Mouse (Mus musculus) leukemia stem cell, adult 10-12 weeks (primary cell): ENCODE results near the gene Gm28635. TPM values are rescaled to one million over a fixed set of nuclear protein-coding genes. Genes with fewer than 3 reads are reported as not detected.

Experiments
- polyA plus RNA-seq: library from polyadenylated mRNA; stranded (reverse); fragments of >175 nt; gene quantifications from 2 replicates; pipeline ENCODE4 v1.2.3, GENCODE M21; 2012; ENCODE audit warnings: low replicate concordance

The Gm28635 gene
- not detected in 2 replicates for polyA plus RNA-seq

GRCm38 (mm10) chr2:84677968-84678880 is at the start of gene Gm28635, which contains the start of gene Med19:
Gene Gm28635, minus strand, starts transcription at chr2:84678041.
Gene Med19, plus strand, starts transcription at chr2:84678402.

GRCm38 (mm10) chr2:84727172-84727858 is 49.5 kb upstream of the Gm28635 start, which contains the start of gene Clp1:
Gene Clp1, minus strand, starts transcription at chr2:84727350.

GRCm38 (mm10) chr2:84714811-84715561 is 37.1 kb upstream of the Gm28635 start, which contains the start of gene Zdhhc5:
Gene Zdhhc5, minus strand, starts transcription at chr2:84715180.

GRCm38 (mm10) chr2:84679016-84679415 is 1.2 kb upstream of the Gm28635 start, which contains the start of gene Tmx2:
Gene Tmx2, minus strand, starts transcription at chr2:84679140.

GRCm38 (mm10) chr2:84670569-84670933 is 7.3 kb downstream of the Gm28635 start, which contains the start of gene Selenoh:
Gene Selenoh, minus strand, starts transcription at chr2:84670770.

GRCm38 (mm10) chr2:84658806-84659205 is 19.0 kb downstream of the Gm28635 start, which contains the start of gene Btbd18:
Gene Btbd18, plus strand, starts transcription at chr2:84659079.

GRCm38 (mm10) chr2:84650464-84651195 is 27.2 kb downstream of the Gm28635 start, which contains the start of gene Ctnnd1:
Gene Ctnnd1, minus strand, starts transcription at chr2:84650765.

Other genes starting within 250 kb of the Gm28635 start
- gene Tfpi, start 201.3 kb downstream of the Gm28635 start, polyA plus RNA-seq, result 0.81 TPM in 1 of 2 replicates, not detected in the other
- gene Ctnnd1, start 27.3 kb downstream of the Gm28635 start, polyA plus RNA-seq, result 0.83 and 4.1 TPM in 2 replicates
- not detected in 2 replicates for gene Btbd18, start 19.0 kb downstream of the Gm28635 start, polyA plus RNA-seq
- gene Selenoh, start 7.3 kb downstream of the Gm28635 start, polyA plus RNA-seq, result 101 and 122 TPM in 2 replicates
- gene Med19, start 361 bp upstream of the Gm28635 start, polyA plus RNA-seq, result 23.7 and 36.7 TPM in 2 replicates
- gene Tmx2, start 1.1 kb upstream of the Gm28635 start, polyA plus RNA-seq, result 2.7 and 4.2 TPM in 2 replicates
- gene Zdhhc5, start 37.1 kb upstream of the Gm28635 start, polyA plus RNA-seq, result 22.7 and 68.7 TPM in 2 replicates
- gene Clp1, start 49.3 kb upstream of the Gm28635 start, polyA plus RNA-seq, result 0.41 and 0.85 TPM in 2 replicates
- 191 and 216 TPM in 2 replicates for gene Ypel4, start 56.0 kb upstream of the Gm28635 start, polyA plus RNA-seq
- not detected in 2 replicates for gene Gm19426, start 65.6 kb upstream of the Gm28635 start, polyA plus RNA-seq
- 2.8 TPM in 1 of 2 replicates, not detected in the other for gene Serping1, start 97.4 kb upstream of the Gm28635 start, polyA plus RNA-seq
- 3.3 and 20.8 TPM in 2 replicates for gene Ube2l6, start 120.8 kb upstream of the Gm28635 start, polyA plus RNA-seq
- gene Smtnl1, start 144.6 kb upstream of the Gm28635 start, polyA plus RNA-seq, result not detected in 2 replicates
- 2.3 and 7.3 TPM in 2 replicates for gene Timm10, start 149.0 kb upstream of the Gm28635 start, polyA plus RNA-seq
- gene Slc43a1, start 160.8 kb upstream of the Gm28635 start, polyA plus RNA-seq, result 52.4 and 120 TPM in 2 replicates
- gene Rtn4rl2, start 208.7 kb upstream of the Gm28635 start, polyA plus RNA-seq, result 3.3 and 4.7 TPM in 2 replicates